Mouse (Mus musculus) heart, adult 18-20 months (tissue): ENCODE measurements around the gene Rpp25l. TPM values are rescaled to one million over a fixed set of nuclear protein-coding genes. Genes with fewer than 3 reads are reported as not detected.
"Not testable (repeated sequence)": the region's sequence is repeated elsewhere in the genome, so short reads cannot be mapped to it uniquely, and the experiment has no call there.

Experiments
- DNase-seq, 2 experiments: peaks; one replicate each; pipeline ENCODE4 v3.0.0; 2021 to 2022; ENCODE audit warnings: mixed read lengths in 1 of 2
- total RNA-seq, 2 experiments: library from RNA; stranded (reverse); gene quantifications; 2 replicates each; pipeline ENCODE4 v1.2.3; 2021

The Rpp25l gene
- total RNA-seq, 2 experiments from 2014 or later = 35.0 to 37.3 TPM

GRCm38 (mm10) chr4:41737602-41738255, 24.4 kb upstream of the Rpp25l start:
- DNase-seq = peak; percentile 79 to 87

GRCm38 (mm10) chr4:41731052-41731765, 17.9 kb upstream of the Rpp25l start, which contains the start of gene Arid3c:
TSS of gene Arid3c (minus strand) at chr4:41731142.
- DNase-seq = no peak

- no peak for DNase-seq
Observed at GRCm38 (mm10) chr4:41726826-41727621, 13.7 kb upstream of the Rpp25l start.

- peak; percentile 92 to 95 for DNase-seq
Observed at GRCm38 (mm10) chr4:41722918-41723351, 9.6 kb upstream of the Rpp25l start, which contains the start of gene Dctn3. TSS of gene Dctn3 (minus strand) at chr4:41723170.

GRCm38 (mm10) chr4:41716834-41717233, 3.5 kb upstream of the Rpp25l start:
- no peak for DNase-seq

- peak; percentile 32 to 63 for DNase-seq
Observed at GRCm38 (mm10) chr4:41715596-41715995, 2.3 kb upstream of the Rpp25l start.

- no peak for DNase-seq
Observed at GRCm38 (mm10) chr4:41715082-41715481, 1.7 kb upstream of the Rpp25l start.

- peak; percentile 70 to 86 for DNase-seq
Observed at GRCm38 (mm10) chr4:41714276-41714675, 942 bp upstream of the Rpp25l start.

GRCm38 (mm10) chr4:41712421-41713196, 725 bp downstream of the Rpp25l start:
- DNase-seq = peak; percentile 43 to 48

GRCm38 (mm10) chr4:41711705-41712375, 1.5 kb downstream of the Rpp25l start:
- no peak for DNase-seq

- DNase-seq = no peak
Observed at GRCm38 (mm10) chr4:41710229-41710628, 3.1 kb downstream of the Rpp25l start.

- DNase-seq = peak in 1 of 2 experiments; percentile 81
Observed at GRCm38 (mm10) chr4:41708192-41708745, 5.1 kb downstream of the Rpp25l start.

GRCm38 (mm10) chr4:41707011-41707535, 6.3 kb downstream of the Rpp25l start:
- DNase-seq = peak; percentile 65 to 76

GRCm38 (mm10) chr4:41705922-41706754, 7.2 kb downstream of the Rpp25l start:
- DNase-seq = no peak

- no peak for DNase-seq
Observed at GRCm38 (mm10) chr4:41704651-41705050, 8.7 kb downstream of the Rpp25l start.

- DNase-seq = not testable (repeated sequence)
Observed at GRCm38 (mm10) chr4:41702226-41702625, 11.1 kb downstream of the Rpp25l start.

- DNase-seq = not testable (repeated sequence)
Observed at GRCm38 (mm10) chr4:41700224-41700623, 13.1 kb downstream of the Rpp25l start.

- DNase-seq = not testable (repeated sequence)
Observed at GRCm38 (mm10) chr4:41699783-41700182, 13.6 kb downstream of the Rpp25l start, which contains the start of gene Il11ra1. TSS of gene Il11ra1 (plus strand) at chr4:41699989.

GRCm38 (mm10) chr4:41698421-41699016, 14.8 kb downstream of the Rpp25l start:
- peak; percentile 63 to 72 for DNase-seq
